Mouse (Mus musculus) embryo, embryonic 10.5 days (tissue): Measurements from ENCODE around the gene Pagr1a.

ENCODE experiments used
- DNase-seq: peaks from one replicate; pipeline ENCODE4 v3.0.0-alpha.2; 2015; ENCODE audit warnings: low spot score

Gene Pagr1a

DNA sequence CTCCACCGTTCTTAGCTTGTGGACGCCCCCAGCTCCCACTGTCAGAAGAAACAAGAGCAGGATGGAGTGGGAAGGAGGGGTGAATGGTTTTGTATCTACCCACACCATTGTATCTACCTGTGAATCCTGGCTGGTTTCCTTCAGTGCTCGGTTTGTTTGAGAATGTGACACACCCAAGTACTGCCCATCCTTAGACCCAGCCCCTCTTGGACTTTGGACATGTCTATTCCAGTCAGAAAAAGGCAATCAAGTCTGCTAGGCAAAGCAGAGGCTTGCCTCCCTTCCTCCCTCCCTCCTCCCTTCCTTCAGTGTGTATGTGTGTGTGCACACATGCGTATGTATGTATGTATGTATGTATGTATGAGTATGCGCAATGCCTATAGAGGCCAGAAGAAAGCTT is 13.5 kb downstream of the Pagr1a start:
- no peak for DNase-seq

DNA sequence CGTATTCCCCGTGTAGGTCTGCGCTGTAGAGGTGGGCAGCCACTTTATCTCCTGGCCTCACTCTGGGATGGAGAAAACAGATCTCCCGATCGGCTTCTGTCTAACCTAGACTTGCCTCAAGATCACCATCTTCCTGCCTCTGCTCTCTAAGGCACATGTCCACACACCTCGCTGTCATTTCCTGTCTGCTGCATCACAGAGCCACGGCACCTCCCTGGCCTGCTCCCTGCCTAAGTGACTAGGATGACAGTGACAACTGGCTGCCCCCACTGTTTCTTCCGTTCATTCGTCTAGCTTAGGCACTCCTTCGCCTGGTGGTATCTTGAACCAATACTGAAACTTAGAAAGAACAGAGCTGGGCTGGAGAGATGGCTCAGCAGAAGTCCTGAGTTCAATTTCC is 17.6 kb downstream of the Pagr1a start:
- no peak for DNase-seq

DNA sequence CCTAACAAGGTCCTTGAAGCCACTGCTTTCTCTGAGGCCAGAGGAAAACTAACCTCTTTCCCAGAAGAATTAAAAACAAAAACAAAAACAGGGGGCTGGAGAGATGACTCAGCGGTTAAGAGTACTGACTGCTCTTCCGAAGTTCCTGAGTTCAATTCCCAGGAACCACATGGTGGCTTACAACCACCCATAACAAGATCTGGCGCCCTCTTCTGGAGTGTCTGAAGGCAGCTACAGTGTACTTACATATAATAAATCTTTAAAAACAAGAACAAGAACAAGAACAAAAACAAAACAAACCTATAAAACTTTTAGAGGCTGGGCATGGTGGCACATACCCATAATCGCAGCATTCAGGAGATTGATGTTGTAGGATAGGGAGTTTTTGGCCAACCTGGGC is 20.7 kb downstream of the Pagr1a start:
- DNase-seq = no peak

DNA sequence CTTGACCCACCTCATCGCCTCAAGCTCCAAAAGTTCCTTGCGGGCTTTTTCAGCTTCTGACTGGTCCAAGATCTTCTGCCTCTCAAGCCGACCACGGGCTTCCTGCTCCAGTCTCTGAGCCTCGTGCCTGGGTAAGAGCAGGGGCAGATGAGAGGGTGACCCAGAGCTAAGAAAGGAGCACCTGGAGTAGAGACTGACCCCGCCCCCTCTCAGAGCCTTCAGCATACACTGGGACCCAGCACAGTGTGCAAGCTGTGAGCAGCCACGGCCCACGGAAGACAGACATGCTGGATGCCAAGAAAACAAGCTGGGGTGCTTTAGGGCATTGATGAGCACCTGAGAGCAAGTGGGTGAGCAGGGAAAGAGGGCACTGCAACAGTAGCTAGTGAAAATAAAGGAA is 28.3 kb downstream of the Pagr1a start:
- DNase-seq = no peak

DNA sequence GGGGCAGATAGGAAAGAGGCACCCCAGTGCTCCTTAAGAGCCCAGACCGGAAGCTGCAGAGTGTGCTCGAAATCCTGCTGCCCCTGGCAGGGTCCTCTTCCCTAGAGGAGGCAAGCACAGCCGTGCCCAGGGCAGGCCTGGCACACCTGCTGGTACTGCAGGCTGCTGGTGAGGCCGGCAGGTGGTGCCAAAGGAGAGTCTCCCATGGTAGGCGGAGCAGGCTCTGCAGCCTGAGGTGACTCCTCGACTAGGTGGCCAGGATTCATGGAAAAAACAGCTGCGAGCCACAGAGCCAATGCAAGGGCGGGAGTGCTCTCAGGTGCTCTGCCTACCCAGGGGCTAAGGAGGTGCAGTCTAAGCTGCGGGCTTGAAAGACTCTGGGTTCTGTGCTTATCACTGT is 30.8 kb downstream of the Pagr1a start:
- peak; percentile 6 for DNase-seq

DNA sequence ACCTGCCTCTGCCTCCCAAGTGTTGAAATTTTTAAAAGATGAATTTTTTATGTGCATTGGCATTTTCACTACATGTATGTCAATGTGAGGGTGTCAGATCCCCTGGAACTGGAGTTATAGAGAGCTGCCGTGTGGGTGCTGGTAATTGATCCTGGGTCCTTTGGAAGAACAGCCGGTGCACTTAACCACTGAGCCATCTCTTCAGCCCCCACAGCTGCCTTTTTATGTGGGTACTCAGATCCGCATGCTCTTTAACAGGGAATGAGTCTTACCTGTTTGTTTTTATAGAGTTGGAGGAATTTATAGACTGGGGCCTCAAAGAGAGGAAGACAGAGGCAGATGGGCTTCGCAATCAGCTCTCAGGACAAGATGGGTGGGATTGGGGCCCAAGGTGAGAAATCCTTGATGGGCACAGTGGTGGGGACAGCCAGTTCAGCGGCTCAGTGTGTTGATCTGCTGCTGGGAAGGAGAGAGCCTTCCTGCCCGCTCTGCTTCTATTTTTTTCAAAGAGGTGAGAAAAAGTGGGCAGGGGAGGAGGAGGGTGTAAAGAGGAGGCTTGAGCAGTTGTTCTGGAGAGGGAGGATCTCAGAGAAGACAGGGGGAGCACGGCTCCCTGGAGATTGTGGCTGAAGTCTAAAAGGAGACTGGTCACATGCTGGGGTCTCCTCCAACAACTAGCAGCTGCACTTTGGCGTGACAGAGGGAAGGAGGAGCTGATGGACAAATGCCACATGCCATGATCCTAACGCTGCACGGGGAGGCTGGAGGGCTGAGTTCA is 32.3 kb downstream of the Pagr1a start:
- DNase-seq = no peak

DNA sequence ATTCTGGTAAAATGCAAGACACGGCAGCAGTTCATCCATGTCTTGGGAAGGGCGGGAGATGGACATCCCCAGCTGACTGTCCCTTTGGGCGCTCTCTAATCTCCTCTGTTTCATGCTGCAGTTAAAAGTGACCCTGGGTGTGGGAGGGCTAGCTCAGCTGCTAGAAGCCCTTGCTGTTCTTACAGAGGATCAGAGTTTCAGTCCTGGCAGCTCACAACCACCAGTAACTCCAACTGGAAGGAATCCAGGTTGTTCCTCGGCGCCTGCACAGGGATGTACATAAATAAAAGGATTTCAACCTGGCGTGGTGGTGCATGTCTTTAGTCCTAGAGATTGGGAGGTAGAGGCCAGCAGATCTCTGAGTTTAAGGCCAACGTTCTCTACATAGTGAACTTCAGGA is 34.0 kb downstream of the Pagr1a start:
- DNase-seq = no peak

DNA sequence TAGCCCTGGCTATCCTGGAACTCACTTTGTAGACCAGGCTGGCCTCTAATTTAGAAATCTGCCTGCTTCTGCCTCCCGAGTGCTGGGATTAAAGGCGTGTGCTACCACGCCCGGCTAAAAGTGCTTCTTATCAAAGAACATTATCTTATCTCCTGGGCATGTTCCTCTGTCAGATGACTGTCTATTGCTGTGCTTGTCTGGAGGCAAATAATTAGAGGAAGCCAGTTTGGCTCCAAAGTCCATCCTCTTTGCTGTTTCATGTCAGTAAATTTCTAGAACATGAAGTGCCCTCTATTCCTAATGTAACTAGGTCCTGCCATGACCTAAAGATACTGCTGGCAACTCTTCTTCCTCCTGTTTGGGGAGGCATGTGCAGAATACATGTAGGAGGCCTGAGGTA is 35.1 kb downstream of the Pagr1a start:
- DNase-seq = no peak

DNA sequence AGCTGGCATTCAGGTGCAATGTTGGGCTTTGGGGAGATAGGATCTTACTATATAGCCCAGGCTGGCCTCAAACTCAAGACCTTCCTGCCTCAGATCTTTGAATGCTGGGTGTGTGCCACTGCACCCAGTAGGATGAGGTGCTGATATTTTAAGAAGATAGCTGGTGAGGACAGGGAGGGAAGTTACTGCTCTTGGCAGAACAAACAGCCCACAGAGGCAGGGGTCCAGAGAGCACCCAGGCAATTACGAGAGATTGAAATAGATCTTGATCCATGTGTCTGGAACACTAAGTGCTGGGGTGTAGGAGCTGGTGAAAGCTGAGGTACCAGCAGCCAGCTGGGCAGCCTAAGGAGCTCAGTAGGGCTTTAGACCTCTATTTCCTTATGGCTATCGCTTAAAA is 35.6 kb downstream of the Pagr1a start:
- DNase-seq = no peak

DNA sequence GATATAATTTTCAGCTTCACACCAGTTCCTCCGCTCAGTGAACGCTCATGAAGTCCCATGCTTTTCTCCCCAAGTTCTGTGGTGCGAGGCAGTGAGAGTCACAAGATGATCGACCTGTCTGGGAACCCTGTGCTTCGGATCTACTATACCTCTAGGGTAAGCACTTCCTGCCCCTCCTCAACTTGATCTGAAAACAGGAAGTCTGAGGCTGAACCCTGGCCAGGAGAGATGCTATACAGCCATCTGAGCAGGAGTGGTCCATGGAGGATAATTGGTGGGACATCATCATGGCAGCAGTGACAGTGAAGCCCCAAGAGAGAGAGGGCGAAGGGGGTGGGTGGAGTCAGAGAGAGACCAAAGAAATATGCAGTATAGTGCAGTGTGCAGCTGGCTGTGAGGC is 38.3 kb downstream of the Pagr1a start:
- DNase-seq = no peak

DNA sequence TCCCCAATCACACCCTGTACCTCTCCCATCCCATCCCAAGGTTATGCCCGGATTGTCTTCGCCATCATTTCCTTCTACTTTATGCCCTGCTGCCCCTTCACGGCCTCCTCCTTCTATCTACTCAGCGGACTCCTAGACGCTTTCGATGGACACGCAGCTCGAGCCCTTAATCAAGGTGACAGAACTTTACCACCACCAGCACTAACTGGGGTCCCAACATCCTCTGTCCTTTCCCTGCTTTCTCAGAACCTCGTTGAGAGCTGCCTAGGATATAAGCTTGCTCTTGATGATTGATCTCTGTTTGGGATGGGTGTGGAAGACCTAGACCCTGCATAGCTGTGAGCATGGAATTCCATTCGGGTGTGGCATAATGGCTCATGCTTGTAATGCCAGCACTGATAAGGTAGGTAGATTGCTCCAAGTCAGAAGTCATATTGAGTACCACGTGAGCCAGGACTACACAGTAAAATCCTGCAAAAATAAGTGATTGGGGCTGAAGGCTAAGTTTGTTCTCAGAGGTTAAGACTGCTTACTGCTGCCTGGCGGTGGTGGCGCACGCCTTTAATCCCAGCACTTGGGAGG is 40.2 kb downstream of the Pagr1a start:
- DNase-seq = peak; percentile 18

DNA sequence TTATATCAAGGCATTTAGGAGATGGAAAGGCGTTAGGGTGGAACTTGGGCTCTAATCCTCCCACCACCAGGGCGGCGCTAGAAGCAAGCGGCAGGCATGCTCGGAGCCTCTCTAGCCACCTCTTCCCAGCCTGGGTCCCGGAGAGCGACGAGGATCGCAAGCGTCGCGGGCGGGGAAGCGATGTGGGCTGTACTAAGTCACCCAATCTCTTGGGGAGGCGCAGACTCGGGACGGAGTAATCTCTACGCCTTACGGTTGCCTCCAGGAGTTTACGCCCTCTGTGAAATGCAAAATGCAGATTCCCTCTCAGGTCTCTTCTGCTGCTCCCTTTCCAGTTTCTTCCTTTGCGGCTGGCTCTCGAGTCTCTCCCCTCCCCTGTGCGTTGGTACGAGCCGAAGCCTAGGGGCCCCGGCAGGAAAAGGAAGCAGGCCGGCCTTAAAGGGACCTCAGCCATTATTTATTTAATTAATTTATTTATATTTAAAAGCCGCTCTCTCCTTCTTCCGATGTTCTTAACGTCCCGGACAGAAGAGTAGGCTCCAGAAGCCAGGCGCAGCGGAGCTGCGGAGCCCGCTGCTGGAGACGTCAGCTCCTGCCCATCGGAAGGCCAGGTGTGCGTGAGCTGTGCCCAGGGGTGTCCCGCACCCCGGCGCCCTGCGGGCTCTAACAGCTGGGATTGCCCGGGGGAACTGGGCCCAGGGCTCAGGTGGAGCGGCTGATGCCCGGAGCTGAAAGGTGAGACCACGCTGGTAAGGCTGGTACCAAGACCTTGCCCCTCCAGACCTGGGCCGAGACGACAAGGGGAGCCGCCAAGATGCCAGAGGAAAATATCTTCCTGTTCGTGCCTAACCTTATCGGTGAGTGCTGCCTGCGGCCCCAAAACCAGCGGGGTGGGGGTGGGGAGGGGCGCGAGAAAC is 40.9 kb downstream of the Pagr1a start, which contains the start of gene Cdiptos:
TSS of gene Cdiptos (minus strand) at position 149 of the 917 bp plus-strand sequence.
- DNase-seq = peak; percentile 98

DNA sequence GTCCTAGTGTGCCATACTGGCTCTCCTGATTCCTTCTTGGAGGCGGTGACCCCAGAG is 41.4 kb downstream of the Pagr1a start, which contains the start of gene Cdipt:
TSS of gene Cdipt (plus strand) at position 22 of the 57 bp plus-strand sequence.
- DNase-seq = no peak

DNA sequence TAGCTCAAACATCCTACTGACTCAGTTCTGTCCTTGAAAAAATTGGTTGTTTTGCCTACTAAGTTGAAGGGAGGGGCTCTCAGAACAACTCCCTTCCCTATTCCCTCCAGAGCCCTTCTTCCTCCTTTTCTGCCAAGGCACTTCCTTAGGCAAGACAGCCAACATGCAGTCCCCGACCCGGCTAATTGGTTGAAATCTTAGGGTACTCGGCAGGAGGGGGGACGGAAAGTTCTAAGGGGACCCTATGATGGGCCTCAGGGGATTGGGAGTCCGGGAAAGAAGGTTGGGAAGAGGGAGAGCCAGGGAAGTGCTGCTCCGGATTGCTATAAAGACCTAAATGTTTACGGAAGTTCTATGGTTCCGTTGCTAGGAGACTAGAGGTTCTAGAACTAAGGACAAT is 41.7 kb downstream of the Pagr1a start:
- no peak for DNase-seq

DNA sequence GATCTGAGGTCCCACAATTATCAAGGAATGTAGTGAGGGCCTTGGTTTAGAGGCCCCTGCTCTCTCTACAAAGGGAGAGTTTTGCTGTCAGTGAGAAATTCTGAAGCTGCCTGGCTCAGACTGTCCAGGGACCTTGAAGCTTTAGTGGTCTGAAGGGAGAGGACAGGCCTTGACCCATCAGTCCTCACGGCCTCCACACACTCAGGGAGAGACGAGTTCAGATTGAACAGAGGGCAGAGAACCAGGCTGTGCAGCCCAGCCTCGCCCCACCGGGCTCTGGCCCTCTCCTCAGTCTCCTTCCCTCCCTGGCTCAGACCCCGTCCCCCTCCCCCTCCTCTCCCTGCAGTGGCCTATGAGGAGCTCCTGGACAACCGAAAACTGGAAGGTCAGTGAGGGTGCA is 49.8 kb downstream of the Pagr1a start:
- DNase-seq = no peak

DNA sequence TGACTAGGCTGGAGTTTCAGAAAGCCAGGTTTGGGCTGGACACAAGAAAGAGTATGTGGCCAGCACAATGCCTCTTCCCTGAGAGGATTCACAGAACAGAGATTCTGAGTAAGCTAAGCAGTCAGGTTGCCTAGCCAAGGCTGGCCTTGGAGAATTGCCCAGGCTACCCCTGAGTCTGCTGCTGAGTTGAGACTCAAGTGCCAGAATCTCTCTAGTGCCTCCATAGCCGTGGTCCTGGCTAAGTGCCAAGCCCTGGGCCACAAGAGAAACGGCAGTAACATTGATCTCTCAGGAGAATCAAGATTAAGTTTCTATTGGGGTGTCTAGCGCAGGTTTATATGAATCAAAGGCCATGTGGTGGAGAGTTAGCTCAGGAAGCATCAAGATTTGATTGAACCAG is 51.6 kb downstream of the Pagr1a start:
- DNase-seq = no peak
